Mouse (Mus musculus) hindbrain, embryonic 14.5 days (tissue): ENCODE measurements around the gene 1500009C09Rik. TPM values are rescaled to one million over a fixed set of nuclear protein-coding genes. Genes with fewer than 3 reads are reported as not detected.

Experiments
- ATAC-seq: fragments of 200-750 bp; cut with Nextera tagmentation; 2 replicates; pipeline ENCODE4 v1.8.0; 2017; ENCODE audit warnings: moderate number of reproducible peaks, mild to moderate bottlenecking, moderate TSS enrichment, moderate library complexity; ENCODE audit not compliant: low FRiP score
- DNase-seq: peaks from one replicate; pipeline ENCODE4 v3.0.0-alpha.2; 2015; ENCODE audit warnings: low spot score
- H3K27ac ChIP-seq: fragments of 300-500 bp; sonication (generic); 2 replicates; pipeline ENCODE4 v1.5.1; 2014; ENCODE audit warnings: mild to moderate bottlenecking, moderate library complexity
- H3K27me3 ChIP-seq: fragments of 300-500 bp; sonication (generic); 2 replicates; pipeline ENCODE4 v1.6.1; 2014; ENCODE audit warnings: mild to moderate bottlenecking, low read length, mixed read lengths; ENCODE audit not compliant: control insufficient read depth, insufficient read depth
- H3K36me3 ChIP-seq: fragments of 300-500 bp; sonication (generic); replicated peaks from 2 replicates; pipeline ENCODE4 v1.6.1; 2014; ENCODE audit not compliant: control insufficient read depth, insufficient read depth
- H3K4me1 ChIP-seq: fragments of 300-500 bp; sonication (generic); replicated peaks from 2 replicates; pipeline ENCODE4 v1.6.1; 2014; ENCODE audit warnings: antibody characterized with exemption, low read length, mixed read lengths; ENCODE audit not compliant: control insufficient read depth, insufficient read depth
- H3K4me2 ChIP-seq: fragments of 300-500 bp; sonication (generic); replicated peaks from 2 replicates; pipeline ENCODE4 v1.6.1; 2014; ENCODE audit warnings: mild to moderate bottlenecking, moderate library complexity
- H3K4me3 ChIP-seq: fragments of 300-500 bp; sonication (generic); replicated peaks from 2 replicates; pipeline ENCODE4 v1.5.1; 2014; ENCODE audit warnings: mild to moderate bottlenecking, low read length
- H3K9ac ChIP-seq: fragments of 300-500 bp; sonication (generic); 2 replicates; pipeline ENCODE4 v1.6.1; 2014
- H3K9me3 ChIP-seq: fragments of 300-500 bp; sonication (generic); 2 replicates; pipeline ENCODE4 v1.6.1; 2016; ENCODE audit warnings: low read length; ENCODE audit not compliant: control insufficient read depth
- WGBS: fragments of 180-500 bp; shearing (Covaris S2); extraction: QIAGEN DNeasy Blood & Tissue Kit; methylation state at CpG from one replicate; pipeline ENCODE4 v1.1.7; 2014; 5-methylcytosine and 5-hydroxymethylcytosine counted together
- polyA plus RNA-seq: library from polyadenylated mRNA; unstranded; fragments of >200 nt; fragmentation: Nextera tagmentation; extraction: Ambion mirVana; gene quantifications from 2 replicates; pipeline ENCODE4 v1.2.1, GENCODE M21; 2014

The 1500009C09Rik gene
- polyA plus RNA-seq, 1 experiment from 2014 or later: 13.2 TPM

- Histone ChIP-seq H3K27me3 (peaks cover 82% of the 10 kb centered on the region), H3K9ac (no peak overlapping the region), H3K4me2 (no peak overlapping the region), H3K36me3 (peaks cover 19% of the 10 kb centered on the region), H3K9me3 (no peaks in the 10 kb centered on the region), H3K4me3 (no peak overlapping the region), H3K4me1 (peaks cover 25% of the 10 kb centered on the region), H3K27ac (no peak overlapping the region)
- DNase-seq (no peak), ATAC-seq (no peak)
- 76% methylated on average over 13 of the region's 13 CpGs for WGBS
Observed at GRCm38 (mm10) chr15:82209295-82210050, 42.7 kb upstream of the 1500009C09Rik start.

- no peak overlapping the region for H3K4me2 ChIP-seq
- H3K9ac ChIP-seq: no peak overlapping the region
- H3K4me1 ChIP-seq: peaks cover 25% of the 10 kb centered on the region
- H3K9me3 ChIP-seq: no peaks in the 10 kb centered on the region
- no peak for ATAC-seq
- no peak overlapping the region for H3K4me3 ChIP-seq
- 29% methylated on average over 1 of the region's 1 CpGs for WGBS
- H3K27ac ChIP-seq: no peak overlapping the region
- peaks cover 88% of the 10 kb centered on the region for H3K27me3 ChIP-seq
- peaks cover 5% of the 10 kb centered on the region; the same call in 1 of the 2 replicates for H3K36me3 ChIP-seq
- DNase-seq: no peak
Observed at GRCm38 (mm10) chr15:82210801-82211200, 41.4 kb upstream of the 1500009C09Rik start.

GRCm38 (mm10) chr15:82211281-82211680 is 40.9 kb upstream of the 1500009C09Rik start:
- H3K4me1 ChIP-seq: peaks cover 24% of the 10 kb centered on the region
- DNase-seq: no peak
- no peak for ATAC-seq
- WGBS: 1% methylated on average over 11 of the region's 11 CpGs
- peaks cover under 1% of the 10 kb centered on the region; the same call in 1 of the 2 replicates for H3K36me3 ChIP-seq
- H3K27ac ChIP-seq: no peak overlapping the region
- H3K9ac ChIP-seq: 0 out of 2 replicates have a peak overlapping the region, but pooled peaks have one; percentile 7
- no peaks in the 10 kb centered on the region for H3K9me3 ChIP-seq
- peaks cover 88% of the 10 kb centered on the region for H3K27me3 ChIP-seq
- H3K4me3 ChIP-seq: peak overlapping the region; percentile 44
- peak overlapping the region; percentile 73; the same call in 1 of the 2 replicates for H3K4me2 ChIP-seq

- H3K36me3 ChIP-seq: no peaks in the 10 kb centered on the region
- peak overlapping the region; percentile 73 for H3K4me2 ChIP-seq
- H3K27ac ChIP-seq: no peak overlapping the region
- H3K4me3 ChIP-seq: peak overlapping the region; percentile 44
- ATAC-seq (peak; percentile 52), DNase-seq (no peak)
- H3K9ac ChIP-seq: peak overlapping the region; percentile 53
- H3K4me1 ChIP-seq: peaks cover 15% of the 10 kb centered on the region
- peaks cover 80% of the 10 kb centered on the region for H3K27me3 ChIP-seq
- H3K9me3 ChIP-seq: no peaks in the 10 kb centered on the region
- WGBS: under 1% methylated on average over 107 of the region's 112 CpGs
Observed at GRCm38 (mm10) chr15:82211911-82212751, 40.1 kb upstream of the 1500009C09Rik start.

GRCm38 (mm10) chr15:82212752-82213063 is 39.5 kb upstream of the 1500009C09Rik start, which contains the start of gene Shisa8:
Gene Shisa8, minus strand, starts transcription at chr15:82212815.
- peaks cover 78% of the 10 kb centered on the region for H3K27me3 ChIP-seq
- no peak within 1 kb of the TSS for H3K27ac ChIP-seq
- peaks cover 11% of the 10 kb centered on the region; the same call in 1 of the 2 replicates for H3K4me1 ChIP-seq
- peak within 1 kb of the TSS; percentile 53 for H3K9ac ChIP-seq
- peak within 1 kb of the TSS; percentile 73 for H3K4me2 ChIP-seq
- peak within 1 kb of the TSS; percentile 44 for H3K4me3 ChIP-seq
- no peaks in the 10 kb centered on the region for H3K36me3 ChIP-seq
- ATAC-seq (no peak; the same call in 1 of the 2 replicates), DNase-seq (no peak)
- 0% methylated on average over 30 of the region's 34 CpGs for WGBS
- no peaks in the 10 kb centered on the region for H3K9me3 ChIP-seq

DNA sequence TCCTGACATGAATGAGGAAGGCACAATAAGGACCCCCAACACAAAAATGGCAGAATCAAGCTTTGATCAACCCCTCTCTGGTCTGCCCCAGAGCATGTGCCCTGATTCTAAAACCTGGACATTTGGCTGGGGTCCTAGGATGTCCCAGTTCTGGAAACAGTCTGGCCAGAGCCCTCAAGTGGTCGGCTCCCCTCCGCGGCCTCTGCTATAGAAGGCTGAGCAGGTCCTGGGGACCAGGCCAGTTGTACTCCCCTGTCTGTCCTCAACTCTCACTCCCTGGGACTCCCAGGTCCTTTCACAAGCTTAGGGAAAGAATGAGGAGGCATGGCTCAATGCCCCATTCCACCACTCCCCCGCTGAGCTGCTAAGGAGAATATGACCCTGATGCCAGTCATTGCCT is 39.0 kb upstream of the 1500009C09Rik start:
- H3K27me3 ChIP-seq: peaks cover 78% of the 10 kb centered on the region
- H3K4me2 ChIP-seq: no peak overlapping the region
- no peak overlapping the region for H3K4me3 ChIP-seq
- 5% methylated on average over 4 of the region's 4 CpGs for WGBS
- no peak overlapping the region for H3K9ac ChIP-seq
- DNase-seq (no peak), ATAC-seq (no peak)
- H3K27ac ChIP-seq: no peak overlapping the region
- peaks cover 10% of the 10 kb centered on the region; the same call in 1 of the 2 replicates for H3K4me1 ChIP-seq
- no peaks in the 10 kb centered on the region for H3K9me3 ChIP-seq
- no peaks in the 10 kb centered on the region for H3K36me3 ChIP-seq

GRCm38 (mm10) chr15:82215332-82216046 is 36.7 kb upstream of the 1500009C09Rik start:
- ATAC-seq (no peak), DNase-seq (no peak)
- H3K27me3 ChIP-seq: peaks cover 56% of the 10 kb centered on the region
- H3K9me3 ChIP-seq: no peaks in the 10 kb centered on the region
- no peak overlapping the region for H3K27ac ChIP-seq
- peaks cover 10% of the 10 kb centered on the region; the same call in 1 of the 2 replicates for H3K4me1 ChIP-seq
- H3K9ac ChIP-seq: no peak overlapping the region
- 30% methylated on average over 11 of the region's 11 CpGs for WGBS
- H3K4me3 ChIP-seq: no peak overlapping the region
- H3K4me2 ChIP-seq: no peak overlapping the region
- no peaks in the 10 kb centered on the region for H3K36me3 ChIP-seq

DNA sequence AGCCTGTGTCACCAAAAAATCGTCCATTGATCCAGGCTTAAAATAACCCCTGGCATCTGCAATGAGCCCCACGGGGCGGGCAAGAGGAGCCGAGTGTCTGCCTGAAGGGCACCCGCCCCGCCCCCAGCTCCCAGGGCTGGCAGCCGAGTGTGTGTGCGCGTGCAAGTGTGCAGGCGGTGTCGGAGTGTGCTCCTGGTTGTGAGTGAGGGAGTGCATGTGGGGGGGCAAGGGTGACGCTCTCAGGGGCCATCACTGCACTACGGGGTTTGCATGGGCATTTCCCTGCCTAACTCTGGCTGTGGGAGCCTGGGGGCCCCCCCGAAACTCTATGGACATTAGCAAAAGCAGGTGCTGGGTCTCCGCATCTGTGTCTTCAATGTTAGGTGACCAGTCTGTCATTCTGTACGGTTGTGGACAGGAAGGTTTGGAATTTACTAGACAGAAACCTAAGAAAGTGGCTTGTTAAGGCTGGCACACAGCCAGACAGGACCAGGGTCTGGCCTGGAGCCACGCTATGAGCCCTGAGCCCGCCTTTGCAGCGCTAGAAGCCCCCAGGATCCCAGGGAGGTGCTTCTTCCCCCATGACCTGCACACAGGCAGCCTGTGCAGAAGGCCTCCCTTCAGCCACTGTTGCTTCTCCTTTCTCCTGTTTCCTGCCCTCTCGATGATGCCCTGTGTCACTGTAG is 35.9 kb upstream of the 1500009C09Rik start:
- Histone ChIP-seq H3K27ac (no peak overlapping the region), H3K4me2 (no peak overlapping the region), H3K27me3 (peaks cover 48% of the 10 kb centered on the region), H3K9ac (no peak overlapping the region), H3K4me3 (no peak overlapping the region), H3K9me3 (no peaks in the 10 kb centered on the region), H3K36me3 (no peaks in the 10 kb centered on the region), H3K4me1 (peaks cover 10% of the 10 kb centered on the region; the same call in 1 of the 2 replicates)
- 37% methylated on average over 20 of the region's 20 CpGs for WGBS
- no peak for ATAC-seq
- no peak for DNase-seq
